Mouse (Mus musculus): ENCODE results near the gene Rap1gap. TPM values are rescaled to one million over a fixed set of nuclear protein-coding genes. Genes with fewer than 3 reads are reported as not detected.

Gene Rap1gap
- polyA plus RNA-seq, 1 experiment = 109 TPM

GRCm38 (mm10) chr4:137768831-137769230 is 104.3 kb downstream of the Rap1gap start:
- TF ChIP-seq CTCF (IDR thresholded peaks at IDR 0.05; ENCODE audit: borderline replicate concordance, extremely low read depth, insufficient read depth, insufficient read length) = no peak
- no peak for TF ChIP-seq POLR2A (IDR thresholded peaks at IDR 0.05; ENCODE audit: borderline replicate concordance, extremely low read depth, insufficient read depth, insufficient read length, poor library complexity, severe bottlenecking)
- DNase-seq (ENCODE audit: low read depth) = no peak

DNA sequence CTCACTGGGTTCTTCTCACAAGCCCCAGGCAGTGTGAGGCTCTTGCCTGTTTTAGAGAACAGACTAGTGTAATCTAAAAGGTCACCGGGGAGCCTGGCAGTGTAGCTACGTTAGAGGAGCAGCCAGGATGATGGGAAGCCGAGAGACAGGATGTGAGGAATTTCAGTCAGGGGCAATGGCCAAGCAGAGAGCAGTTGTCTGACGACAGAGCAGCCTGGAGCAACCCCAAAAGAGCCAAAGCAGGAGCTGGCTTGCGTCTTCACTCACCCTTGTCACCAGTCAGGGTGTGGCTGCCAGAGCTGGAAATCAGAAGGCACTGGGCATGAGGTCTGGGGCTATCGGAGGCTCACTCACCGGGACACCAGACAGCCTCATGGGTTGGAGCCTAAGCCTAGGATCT is 105.1 kb downstream of the Rap1gap start:
- no peak for DNase-seq (ENCODE audit: low read depth)
- TF ChIP-seq POLR2A (IDR thresholded peaks at IDR 0.05; ENCODE audit: borderline replicate concordance, extremely low read depth, insufficient read depth, insufficient read length, poor library complexity, severe bottlenecking) (no peak), CTCF (IDR thresholded peaks at IDR 0.05; ENCODE audit: borderline replicate concordance, extremely low read depth, insufficient read depth, insufficient read length) (no peak)

DNA sequence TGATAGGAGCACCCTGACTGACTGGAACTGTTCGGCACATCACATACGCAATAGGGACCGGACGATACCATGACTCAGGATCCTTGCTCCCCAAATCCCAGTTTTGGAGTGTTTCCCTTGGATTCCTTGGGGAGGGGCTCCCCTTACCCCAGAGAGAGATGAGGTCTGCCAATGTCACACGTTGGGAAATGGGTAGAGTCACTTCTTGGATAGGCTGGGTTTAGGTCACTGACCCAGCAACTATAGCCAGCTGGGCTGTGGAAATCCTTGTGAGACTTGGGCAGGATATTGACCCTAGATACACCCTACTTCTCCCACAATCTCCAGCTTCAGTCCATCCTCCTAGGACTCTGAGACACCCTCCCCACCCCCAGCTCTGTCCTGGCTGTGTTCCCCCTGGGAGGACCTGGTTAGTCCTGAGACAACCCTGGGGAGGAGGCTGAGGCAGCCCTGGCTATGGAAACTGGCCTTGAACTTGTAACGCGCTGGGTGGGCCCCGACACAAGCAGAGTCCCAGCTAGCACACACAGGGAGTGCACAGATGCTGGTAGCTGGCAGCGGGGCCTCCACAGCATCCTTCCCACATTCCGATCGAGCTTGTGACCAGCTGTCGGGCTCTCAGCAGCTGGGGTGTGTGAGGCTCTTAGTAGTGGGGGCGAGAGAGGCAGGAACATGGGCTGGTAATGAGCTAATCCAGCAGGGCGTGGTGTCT is 106.5 kb downstream of the Rap1gap start:
- DNase-seq (ENCODE audit: low read depth) = no peak
- TF ChIP-seq POLR2A (IDR thresholded peaks at IDR 0.05; ENCODE audit: borderline replicate concordance, extremely low read depth, insufficient read depth, insufficient read length, poor library complexity, severe bottlenecking) (no peak), CTCF (IDR thresholded peaks at IDR 0.05; ENCODE audit: borderline replicate concordance, extremely low read depth, insufficient read depth, insufficient read length) (no peak)

DNA sequence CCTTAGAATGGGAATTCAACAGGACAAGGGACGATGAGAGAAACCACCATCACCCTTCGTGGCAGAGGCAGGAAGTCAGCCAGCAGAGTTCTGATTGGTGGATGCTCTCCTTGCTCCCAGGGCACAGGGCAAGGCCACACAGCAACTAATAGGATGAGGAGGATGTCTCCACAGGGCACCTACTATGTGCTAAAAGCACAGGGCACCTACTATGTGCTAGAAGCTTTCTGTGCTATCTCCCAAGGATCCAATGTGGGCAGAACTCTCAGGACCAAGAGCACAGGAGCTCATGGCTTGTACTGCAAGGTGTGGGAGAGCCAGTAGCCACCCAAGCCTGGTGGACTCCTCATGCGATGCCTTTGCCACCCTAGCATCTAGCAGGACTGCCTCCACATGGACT is 107.2 kb downstream of the Rap1gap start:
- no peak for DNase-seq (ENCODE audit: low read depth)
- TF ChIP-seq POLR2A (IDR thresholded peaks at IDR 0.05; ENCODE audit: borderline replicate concordance, extremely low read depth, insufficient read depth, insufficient read length, poor library complexity, severe bottlenecking) (no peak), CTCF (IDR thresholded peaks at IDR 0.05; ENCODE audit: borderline replicate concordance, extremely low read depth, insufficient read depth, insufficient read length) (no peak)

- no peak for DNase-seq (ENCODE audit: low read depth)
- TF ChIP-seq POLR2A (IDR thresholded peaks at IDR 0.05; ENCODE audit: borderline replicate concordance, extremely low read depth, insufficient read depth, insufficient read length, poor library complexity, severe bottlenecking) (no peak), CTCF (IDR thresholded peaks at IDR 0.05; ENCODE audit: borderline replicate concordance, extremely low read depth, insufficient read depth, insufficient read length) (no peak)
These were observed 108.0 kb downstream of the Rap1gap start for GRCm38 (mm10) chr4:137772438-137773056.

GRCm38 (mm10) chr4:137773369-137773899 is 108.9 kb downstream of the Rap1gap start:
- TF ChIP-seq CTCF (IDR thresholded peaks at IDR 0.05; ENCODE audit: borderline replicate concordance, extremely low read depth, insufficient read depth, insufficient read length) = no peak
- TF ChIP-seq POLR2A (IDR thresholded peaks at IDR 0.05; ENCODE audit: borderline replicate concordance, extremely low read depth, insufficient read depth, insufficient read length, poor library complexity, severe bottlenecking) = no peak
- DNase-seq (ENCODE audit: low read depth) = no peak

DNA sequence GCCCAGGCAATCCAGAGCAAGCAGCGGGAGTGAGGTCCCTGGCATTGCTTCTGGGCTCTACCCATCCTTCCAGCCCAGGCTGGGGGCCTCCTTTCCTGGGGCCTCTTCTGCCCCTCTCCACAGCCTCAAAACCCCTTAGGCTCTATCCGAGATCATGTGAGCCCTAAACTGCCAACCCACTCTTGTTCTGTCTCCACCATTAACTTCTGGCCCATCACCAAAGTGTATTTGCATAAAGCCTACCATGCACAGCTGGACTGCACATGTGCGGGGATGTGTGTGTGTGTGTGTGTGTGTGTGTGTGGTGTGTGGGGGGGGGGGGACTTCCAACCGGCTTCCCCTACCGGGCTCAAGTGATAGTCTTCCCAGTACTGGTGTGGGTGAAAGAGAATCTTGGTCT is 109.5 kb downstream of the Rap1gap start:
- no peak for TF ChIP-seq POLR2A (IDR thresholded peaks at IDR 0.05; ENCODE audit: borderline replicate concordance, extremely low read depth, insufficient read depth, insufficient read length, poor library complexity, severe bottlenecking)
- DNase-seq (ENCODE audit: low read depth) = no peak

DNA sequence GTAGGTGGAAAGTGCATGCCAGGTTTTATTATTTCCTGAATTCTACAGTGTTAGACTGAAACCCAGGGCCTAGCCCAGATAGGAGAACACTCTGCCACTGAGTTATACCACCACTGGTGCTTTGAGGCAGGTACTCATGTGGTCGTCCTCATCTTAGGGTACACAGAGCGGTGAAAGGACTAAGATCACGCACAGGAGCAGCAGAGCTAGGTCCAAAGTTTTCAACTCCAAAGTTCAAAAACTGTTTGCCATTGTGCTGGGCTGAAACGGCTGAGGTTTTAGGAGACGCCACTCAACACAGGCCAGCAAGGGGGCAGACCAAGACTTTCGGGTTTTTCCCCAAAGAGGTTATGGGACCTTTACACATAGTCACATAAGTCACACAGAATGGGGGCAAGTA is 110.0 kb downstream of the Rap1gap start:
- TF ChIP-seq POLR2A (IDR thresholded peaks at IDR 0.05; ENCODE audit: borderline replicate concordance, extremely low read depth, insufficient read depth, insufficient read length, poor library complexity, severe bottlenecking) (no peak), CTCF (IDR thresholded peaks at IDR 0.05; ENCODE audit: borderline replicate concordance, extremely low read depth, insufficient read depth, insufficient read length) (no peak)
- no peak for DNase-seq (ENCODE audit: low read depth)

DNA sequence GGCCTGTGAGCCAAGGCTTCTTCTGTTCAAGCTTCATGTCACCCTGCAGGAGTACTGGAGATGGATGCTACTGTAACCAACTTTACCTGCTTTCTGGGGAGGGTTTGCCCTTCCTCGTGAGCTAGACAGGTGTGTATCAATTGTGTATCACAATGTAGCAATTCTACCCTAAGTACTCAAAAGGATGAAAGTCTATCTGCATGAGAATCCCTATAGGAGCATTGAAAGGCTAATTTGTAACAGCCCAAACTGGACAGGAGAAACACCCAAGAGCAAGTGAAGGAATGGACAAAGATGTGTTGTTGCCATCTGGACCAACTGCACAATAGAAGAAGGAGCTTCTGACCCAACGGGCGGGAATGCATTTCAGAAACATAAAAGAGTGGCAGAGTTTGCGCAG is 113.3 kb downstream of the Rap1gap start:
- no peak for TF ChIP-seq CTCF (IDR thresholded peaks at IDR 0.05; ENCODE audit: borderline replicate concordance, extremely low read depth, insufficient read depth, insufficient read length)
- no peak for TF ChIP-seq POLR2A (IDR thresholded peaks at IDR 0.05; ENCODE audit: borderline replicate concordance, extremely low read depth, insufficient read depth, insufficient read length, poor library complexity, severe bottlenecking)

DNA sequence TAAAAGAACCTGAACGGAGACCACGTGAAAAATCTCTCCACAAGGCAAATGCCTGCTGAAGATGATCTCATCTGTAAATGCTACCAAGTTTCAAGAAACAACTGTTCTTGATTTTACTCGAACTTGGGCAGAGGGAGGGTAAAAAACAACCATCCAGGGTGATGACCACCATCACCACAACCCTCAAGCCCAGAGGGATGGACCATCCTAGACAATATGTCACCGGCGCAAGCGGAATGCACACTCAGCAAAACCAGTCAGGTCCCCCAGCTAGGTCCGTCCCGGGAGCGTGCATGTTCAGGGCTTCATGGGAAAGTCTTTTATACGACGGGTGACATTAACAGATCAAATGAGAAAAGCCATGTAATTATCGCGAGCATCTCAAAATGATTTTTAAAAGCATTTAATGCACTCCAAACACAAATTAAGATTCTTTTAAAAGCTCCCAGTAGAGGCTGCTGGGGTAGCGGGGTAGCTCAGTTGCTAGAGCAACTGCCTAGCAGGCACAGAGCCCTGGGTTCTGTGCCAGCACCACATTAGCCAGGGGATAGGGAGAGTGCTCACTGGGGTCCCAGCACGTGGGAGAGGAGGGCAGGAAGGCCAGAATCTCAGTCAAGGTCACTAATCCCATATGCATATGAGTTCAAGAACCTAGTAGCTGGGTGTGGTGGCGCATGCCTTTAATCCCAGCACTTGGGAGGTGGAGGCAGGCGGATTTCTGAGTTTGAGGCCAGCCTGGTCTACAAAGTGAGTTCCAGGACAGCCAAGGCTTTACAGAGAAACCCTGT is 114.1 kb downstream of the Rap1gap start:
- TF ChIP-seq CTCF (IDR thresholded peaks at IDR 0.05; ENCODE audit: borderline replicate concordance, extremely low read depth, insufficient read depth, insufficient read length) (no peak), POLR2A (IDR thresholded peaks at IDR 0.05; ENCODE audit: borderline replicate concordance, extremely low read depth, insufficient read depth, insufficient read length, poor library complexity, severe bottlenecking) (no peak)
- no peak for DNase-seq (ENCODE audit: low read depth)

More for the DNA sequence above, 113.3 kb downstream of the Rap1gap start:
- no peak for DNase-seq (ENCODE audit: low read depth)

Other genes starting within 250 kb of the Rap1gap start
- gene Cela3b, start 234.2 kb upstream of the Rap1gap start, polyA plus RNA-seq (2012; rRNA removed) = 0.10 TPM in 1 of 2 replicates, not detected in the other
- not detected in 2 replicates for gene 1700013G24Rik, start 211.4 kb upstream of the Rap1gap start, polyA plus RNA-seq (2012; rRNA removed)
- gene Hspg2, start 196.0 kb upstream of the Rap1gap start, polyA plus RNA-seq (2012; rRNA removed) = 3.9 and 16.9 TPM in 2 replicates
- not detected in 2 replicates for gene Ldlrad2, start 90.2 kb upstream of the Rap1gap start, polyA plus RNA-seq (2012; rRNA removed)
- gene Usp48, start 71.0 kb upstream of the Rap1gap start, polyA plus RNA-seq (2012; rRNA removed) = 134 and 146 TPM in 2 replicates
- gene Alpl, start 131.7 kb downstream of the Rap1gap start, polyA plus RNA-seq (2012; rRNA removed) = 8.8 and 14.0 TPM in 2 replicates
- 6.5 and 15.8 TPM in 2 replicates for gene Ece1, start 197.5 kb downstream of the Rap1gap start, polyA plus RNA-seq (2012; rRNA removed)